Mouse (Mus musculus) c-Kit-positive CD71-positive TER-119-positive erythroid progenitor cells, embryonic 14.5 days (primary cell): Measurements from ENCODE around the gene Gm10750.
"Not testable (repeated sequence)": the region's sequence is repeated elsewhere in the genome, so short reads cannot be mapped to it uniquely, and the experiment has no call there.

Experiments
- DNase-seq: peaks from one replicate; pipeline ENCODE4 v3.0.0-alpha.2; 2013; ENCODE audit warnings: low spot score

Gene Gm10750

DNA sequence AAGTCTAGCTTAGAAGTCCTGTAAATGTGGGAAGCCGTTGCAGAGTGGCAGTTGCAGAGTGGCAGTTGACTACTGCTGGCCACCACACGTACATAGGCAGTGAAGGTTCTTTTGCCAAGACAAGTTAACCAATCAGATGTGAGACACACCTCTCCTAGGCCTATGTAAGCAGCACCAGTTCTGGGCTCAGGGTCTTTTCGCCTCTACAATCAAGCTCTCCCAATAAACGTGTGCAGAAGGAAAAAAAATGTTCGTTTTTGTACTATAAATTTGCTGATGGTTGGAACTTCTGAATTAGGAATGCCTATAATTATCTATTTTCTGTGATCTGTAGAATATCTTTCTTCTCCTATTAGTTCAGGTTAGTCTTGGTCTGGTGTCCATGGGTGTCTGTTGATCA, at the start of gene Gm10750:
Gm10750 (minus strand) TSS at position 101 of the 400 bp plus-strand sequence.
- DNase-seq, result not testable (repeated sequence)

DNA sequence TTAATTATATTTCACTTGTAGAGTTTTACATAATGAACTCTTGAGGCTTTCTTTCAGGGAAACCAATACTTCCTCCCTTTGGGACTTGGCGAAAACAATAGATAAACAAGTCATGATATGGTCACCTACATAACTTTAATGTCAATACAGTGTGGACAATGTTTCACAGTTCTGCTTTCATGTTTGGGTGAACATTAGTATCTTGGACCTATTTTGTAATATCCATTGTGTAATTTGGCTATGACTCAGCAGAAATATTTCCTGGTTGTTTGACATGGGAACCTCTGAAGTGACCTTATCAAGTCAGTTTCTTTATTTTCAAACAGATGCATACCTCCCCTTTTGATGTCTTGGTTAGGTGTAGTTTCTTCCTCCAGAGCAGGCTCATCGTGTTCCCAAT, 12.2 kb downstream of the Gm10750 start:
- no peak for DNase-seq

DNA sequence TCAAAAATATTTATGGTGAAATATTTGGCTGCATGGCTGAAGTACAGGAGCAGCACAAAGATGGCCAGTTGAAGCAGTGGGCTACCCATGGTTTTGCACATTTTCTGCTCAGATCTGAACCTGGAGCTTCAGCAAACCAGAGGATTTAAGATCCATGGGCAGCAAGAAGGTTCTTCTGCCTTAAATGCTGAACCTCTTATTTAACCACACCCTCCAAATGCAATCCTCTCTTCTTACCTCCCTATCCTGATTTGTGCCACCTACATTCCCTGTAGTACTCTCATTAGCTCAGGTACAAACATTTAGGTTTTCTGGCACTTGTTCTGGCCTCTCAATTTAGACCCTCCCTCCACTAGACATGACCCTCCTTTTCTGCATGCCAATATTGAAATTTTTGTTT, 13.9 kb downstream of the Gm10750 start, which contains the start of gene Gm1330:
Gm1330 (minus strand) TSS at position 101 of the 400 bp plus-strand sequence.
- DNase-seq, result no peak

DNA sequence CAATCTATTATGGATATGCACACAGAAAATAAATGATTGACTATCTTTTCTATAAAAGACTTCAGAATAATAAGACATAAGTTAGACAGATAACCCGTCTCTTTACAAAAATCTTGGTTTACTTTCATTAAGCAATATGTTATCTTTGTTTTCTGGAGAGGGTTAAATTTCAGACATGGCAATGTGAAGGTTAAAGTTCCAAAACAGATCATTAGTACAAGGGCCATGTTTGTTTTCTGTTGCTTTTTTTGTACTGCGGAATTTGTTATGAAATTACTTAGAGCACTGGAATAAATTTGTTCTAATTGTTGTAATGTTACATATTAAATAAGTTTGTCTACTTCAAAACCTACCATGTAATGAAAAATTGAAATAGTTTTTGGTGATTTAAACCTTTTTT, 21.9 kb downstream of the Gm10750 start:
- DNase-seq, result no peak
